Mouse (Mus musculus): ENCODE measurements around the gene Ptprj.

DNA sequence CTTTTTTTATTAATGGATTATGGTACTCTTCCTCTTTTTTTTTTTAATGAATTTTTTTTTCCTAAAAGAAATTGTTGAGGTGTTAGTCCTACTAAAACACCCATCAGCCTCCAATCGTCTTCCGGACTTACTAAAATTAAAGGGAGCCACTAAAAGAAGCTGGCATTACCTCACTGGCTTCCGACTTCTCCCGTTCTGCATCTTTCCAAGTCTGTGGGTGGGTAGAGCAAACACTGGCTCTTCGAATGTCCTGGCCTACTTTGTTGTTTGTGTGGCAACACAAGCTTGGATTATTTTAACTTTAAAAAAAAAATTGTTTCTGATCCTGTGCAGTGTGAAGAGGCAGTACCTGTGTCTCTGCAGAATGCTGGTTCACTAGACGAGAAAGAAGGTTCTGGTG, 62.2 kb downstream of the Ptprj start:
- TF ChIP-seq CTCF (conservative IDR thresholded peaks at IDR 0.05; ENCODE audit: low read length) (no peak), POU5F1 (IDR thresholded peaks at IDR 0.05; ENCODE audit: borderline replicate concordance, low read length) (no peak)
